Mouse (Mus musculus) heart, adult 2 months (tissue): ENCODE measurements around the gene Vmn2r56. TPM values are rescaled to one million over a fixed set of nuclear protein-coding genes. Genes with fewer than 3 reads are reported as not detected.
"Not testable (repeated sequence)": the region's sequence is repeated elsewhere in the genome, so short reads cannot be mapped to it uniquely, and the experiment has no call there.

Source experiments
- DNase-seq, 2 experiments: peaks; one replicate each; pipeline ENCODE4 v3.0.0; 2021
- H3K27ac ChIP-seq: fragments of 200-600 bp; 2 replicates; pipeline ENCODE4 v1.8.1; 2022
- H3K27me3 ChIP-seq: fragments of 200-500 bp; 2 replicates; pipeline ENCODE4 v1.6.1; 2012; ENCODE audit warnings: mild to moderate bottlenecking, low read length, inconsistent platforms, mixed read lengths; ENCODE audit not compliant: control insufficient read depth, insufficient read depth
- H3K36me3 ChIP-seq: fragments of 200-500 bp; 2 replicates; pipeline ENCODE4 v1.6.1; 2012; ENCODE audit warnings: low read length, inconsistent platforms; ENCODE audit not compliant: control insufficient read depth, insufficient read depth
- H3K4me1 ChIP-seq: fragments of 200-500 bp; 2 replicates; pipeline ENCODE4 v1.6.1; 2011; ENCODE audit warnings: low read length; ENCODE audit not compliant: control insufficient read depth, insufficient read depth
- H3K4me3 ChIP-seq: fragments of 200-600 bp; 2 replicates; pipeline ENCODE4 v1.8.1; 2022
- H3K79me2 ChIP-seq: fragments of 200-500 bp; replicated peaks from 2 replicates; pipeline ENCODE4 v1.6.1; 2012; ENCODE audit warnings: mild to moderate bottlenecking, inconsistent platforms, low read length, moderate library complexity, mixed read lengths; ENCODE audit not compliant: control insufficient read depth, insufficient read depth
- H3K9ac ChIP-seq: fragments of 200-500 bp; 2 replicates; pipeline ENCODE4 v1.6.1; 2012; ENCODE audit warnings: low read depth, mild to moderate bottlenecking, control low read depth, inconsistent platforms, low read length, mixed read lengths
- CTCF ChIP-seq: fragments of 200-600 bp; IDR thresholded peaks from 2 replicates; pipeline ENCODE4 v1.8.1; 2022; ENCODE audit warnings: antibody characterized with exemption, mild to moderate bottlenecking, moderate library complexity
- EP300 ChIP-seq: fragments of 200-500 bp; IDR thresholded peaks from 2 replicates; pipeline ENCODE4 v1.6.1; 2011; ENCODE audit warnings: low read depth, low read length, control low read depth; ENCODE audit not compliant: insufficient read depth
- POLR2A ChIP-seq: fragments of 200-500 bp; IDR thresholded peaks from 2 replicates; pipeline ENCODE4 v1.6.1; 2011; ENCODE audit warnings: mild to moderate bottlenecking, low read depth, low read length, control low read depth; ENCODE audit not compliant: insufficient read depth
- WGBS: fragments of 180-500 bp; shearing (Covaris S2); methylation state at CpG from one replicate; pipeline ENCODE4 v1.1.7; 2018; 5-methylcytosine and 5-hydroxymethylcytosine counted together
- intact Hi-C: fragments of 180-260 bp; cut with DNase I; formaldehyde crosslinking; loops from one replicate; pipeline ENCODE4 v1.15.1; 2025
- polyA plus RNA-seq: library from polyadenylated mRNA; depleted of rRNA; stranded (reverse); fragments of >200 nt; gene quantifications from 2 replicates; pipeline ENCODE4 v1.2.3, GENCODE M21; 2012; rRNA removed
- total RNA-seq, 2 experiments: library from RNA; stranded (reverse); gene quantifications; 2 replicates each; pipeline ENCODE4 v1.2.3; 2021

Gene Vmn2r56
- total and polyA plus RNA-seq, 3 experiments = not detected

GRCm38 (mm10) chr7:12749431-12750198 lies 14.8 kb upstream of the Vmn2r56 start:
- Histone ChIP-seq H3K36me3 (no peaks in the 10 kb centered on the region), H3K27me3 (no peaks in the 10 kb centered on the region), H3K4me1 (no peaks in the 10 kb centered on the region), H3K27ac (no peak overlapping the region), H3K9ac (no peak overlapping the region), H3K79me2 (no peaks in the 10 kb centered on the region), H3K4me3 (no peak overlapping the region)
- intact Hi-C loops = no loop called here
- DNase-seq = no peak
- TF ChIP-seq CTCF = no peak
- TF ChIP-seq POLR2A = no peak
- no peak for TF ChIP-seq EP300
- WGBS = 63% methylated on average over 24 of the region's 24 CpGs

DNA sequence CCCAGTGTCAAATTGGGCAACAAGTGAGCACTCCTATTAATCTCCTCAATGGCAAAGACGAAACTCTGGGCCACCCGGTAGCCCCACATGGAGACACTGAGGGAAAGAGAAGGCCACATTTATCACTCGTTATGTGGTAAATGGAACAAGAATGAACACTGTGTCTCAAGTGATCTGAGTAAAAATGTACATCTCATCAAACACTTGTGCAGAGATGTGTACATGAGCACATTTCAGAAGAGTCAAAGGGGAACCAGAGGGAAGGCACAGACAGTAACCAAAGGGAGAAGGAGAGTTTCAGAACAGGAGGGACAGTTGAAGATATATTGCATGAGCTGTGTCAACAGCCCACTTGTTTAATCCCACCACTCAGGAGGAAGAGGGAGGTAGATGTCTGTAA lies 49.9 kb downstream of the Vmn2r56 start, which contains the start of gene Vmn2r55:
TSS of gene Vmn2r55 (minus strand) at position 101 of the 400 bp plus-strand sequence.
- intact Hi-C loops, H3K9ac ChIP-seq, H3K79me2 ChIP-seq, H3K27ac ChIP-seq, DNase-seq, H3K4me3 ChIP-seq, H3K4me1 ChIP-seq, H3K36me3 ChIP-seq, H3K27me3 ChIP-seq: not testable (repeated sequence)
- 75% methylated on average over 3 of the region's 3 CpGs for WGBS

GRCm38 (mm10) chr7:12640219-12640618 lies 94.6 kb downstream of the Vmn2r56 start, which contains the start of gene Vmn2r54:
Gene Vmn2r54, minus strand, starts transcription at chr7:12640319.
- H3K79me2 ChIP-seq, H3K4me3 ChIP-seq, intact Hi-C loops, H3K36me3 ChIP-seq, H3K27ac ChIP-seq, H3K9ac ChIP-seq, DNase-seq, H3K27me3 ChIP-seq, H3K4me1 ChIP-seq: not testable (repeated sequence)
- WGBS = 62% methylated on average over 3 of the region's 4 CpGs

Other genes starting within 250 kb of the Vmn2r56 start
- gene 2900092C05Rik, start 222.5 kb downstream of the Vmn2r56 start, total RNA-seq = not detected
- not detected in 2 replicates for gene 2900092C05Rik, start 222.5 kb downstream of the Vmn2r56 start, polyA plus RNA-seq
- not detected for gene Vmn2r53, start 126.2 kb downstream of the Vmn2r56 start, total RNA-seq
- not detected in 2 replicates for gene Vmn2r53, start 126.2 kb downstream of the Vmn2r56 start, polyA plus RNA-seq
- gene Vmn2r54, start 94.7 kb downstream of the Vmn2r56 start, total RNA-seq = not detected
- not detected in 2 replicates for gene Vmn2r54, start 94.7 kb downstream of the Vmn2r56 start, polyA plus RNA-seq
- gene Vmn2r55, start 50.0 kb downstream of the Vmn2r56 start, total RNA-seq = not detected
- gene Vmn2r55, start 50.0 kb downstream of the Vmn2r56 start, polyA plus RNA-seq = not detected in 2 replicates
- gene Zscan18, start 68.6 kb upstream of the Vmn2r56 start, total RNA-seq = 1 to 10 TPM in 1 of 2 experiments, under 1 TPM in 1; 0.73 to 1.1 TPM
- 1.1 TPM in 2 replicates for gene Zscan18, start 68.6 kb upstream of the Vmn2r56 start, polyA plus RNA-seq
- 1 to 10 TPM; 4.9 to 5.2 TPM for gene Zfp329, start 83.9 kb upstream of the Vmn2r56 start, total RNA-seq
- 1.1 and 2.9 TPM in 2 replicates for gene Zfp329, start 83.9 kb upstream of the Vmn2r56 start, polyA plus RNA-seq
- gene Zfp110, start 99.8 kb upstream of the Vmn2r56 start, total RNA-seq = 10 to 100 TPM; 15.9 to 18.0 TPM
- gene Zfp110, start 99.8 kb upstream of the Vmn2r56 start, polyA plus RNA-seq = 4.9 and 9.6 TPM in 2 replicates
- gene Zfp128, start 146.2 kb upstream of the Vmn2r56 start, total RNA-seq = 1 to 10 TPM; 3.0 to 3.5 TPM
- 1.3 and 3.0 TPM in 2 replicates for gene Zfp128, start 146.2 kb upstream of the Vmn2r56 start, polyA plus RNA-seq
- gene Zscan22, start 162.8 kb upstream of the Vmn2r56 start, total RNA-seq = 1 to 10 TPM; 5.7 TPM
- gene Zscan22, start 162.8 kb upstream of the Vmn2r56 start, polyA plus RNA-seq = 6.0 and 9.2 TPM in 2 replicates
- 100 to 1,000 TPM; 525 to 621 TPM for gene Rps5, start 187.3 kb upstream of the Vmn2r56 start, total RNA-seq
- gene Rps5, start 187.3 kb upstream of the Vmn2r56 start, polyA plus RNA-seq = 842 and 914 TPM in 2 replicates
- under 1 TPM; 0.18 to 0.23 TPM for gene Rnf225, start 192.4 kb upstream of the Vmn2r56 start, total RNA-seq
- 0.12 and 0.14 TPM in 2 replicates for gene Rnf225, start 192.4 kb upstream of the Vmn2r56 start, polyA plus RNA-seq
- 1 to 10 TPM; 2.6 to 3.6 TPM for gene Zfp324, start 230.8 kb upstream of the Vmn2r56 start, total RNA-seq
- gene Zfp324, start 230.8 kb upstream of the Vmn2r56 start, polyA plus RNA-seq = 2.3 and 2.9 TPM in 2 replicates
- 1 to 10 TPM; 2.2 to 2.9 TPM for gene Zfp446, start 242.8 kb upstream of the Vmn2r56 start, total RNA-seq
- gene Zfp446, start 242.8 kb upstream of the Vmn2r56 start, polyA plus RNA-seq = 4.2 and 6.4 TPM in 2 replicates